Mouse (Mus musculus): ENCODE results near the gene Tbc1d8.

The Tbc1d8 gene

GRCm38 (mm10) chr1:39365562-39365961, 113.0 kb downstream of the Tbc1d8 start:
- DNase-seq (ENCODE audit: low read depth, low spot score) = no peak

- DNase-seq (ENCODE audit: low read depth, low spot score) = no peak
Observed at GRCm38 (mm10) chr1:39362515-39362893, 116.1 kb downstream of the Tbc1d8 start.

- no peak for DNase-seq (ENCODE audit: low read depth, low spot score)
Observed at GRCm38 (mm10) chr1:39361754-39362514, 116.6 kb downstream of the Tbc1d8 start.

- DNase-seq (ENCODE audit: low read depth, low spot score) = no peak
Observed at GRCm38 (mm10) chr1:39349427-39349826, 129.1 kb downstream of the Tbc1d8 start.

GRCm38 (mm10) chr1:39349001-39349400, 129.6 kb downstream of the Tbc1d8 start:
- DNase-seq (ENCODE audit: low read depth, low spot score) = no peak

GRCm38 (mm10) chr1:39344981-39345600, 133.5 kb downstream of the Tbc1d8 start:
- no peak for DNase-seq (ENCODE audit: low read depth, low spot score)

GRCm38 (mm10) chr1:39343242-39343641, 135.3 kb downstream of the Tbc1d8 start:
- DNase-seq (ENCODE audit: low read depth, low spot score) = no peak

- no peak for DNase-seq (ENCODE audit: low read depth, low spot score)
Observed at GRCm38 (mm10) chr1:39341807-39342206, 136.7 kb downstream of the Tbc1d8 start.

GRCm38 (mm10) chr1:39340647-39341046, 137.9 kb downstream of the Tbc1d8 start:
- DNase-seq (ENCODE audit: low read depth, low spot score) = peak; percentile 49

- no peak for DNase-seq (ENCODE audit: low read depth, low spot score)
Observed at GRCm38 (mm10) chr1:39340156-39340555, 138.4 kb downstream of the Tbc1d8 start.

- DNase-seq (ENCODE audit: low read depth, low spot score) = no peak
Observed at GRCm38 (mm10) chr1:39339455-39339854, 139.1 kb downstream of the Tbc1d8 start.

GRCm38 (mm10) chr1:39338831-39339230, 139.7 kb downstream of the Tbc1d8 start:
- no peak for DNase-seq (ENCODE audit: low read depth, low spot score)

GRCm38 (mm10) chr1:39336788-39337187, 141.8 kb downstream of the Tbc1d8 start:
- no peak for DNase-seq (ENCODE audit: low read depth, low spot score)

GRCm38 (mm10) chr1:39335561-39336196, 142.9 kb downstream of the Tbc1d8 start:
- no peak for DNase-seq (ENCODE audit: low read depth, low spot score)

GRCm38 (mm10) chr1:39332456-39332855, 146.1 kb downstream of the Tbc1d8 start:
- no peak for DNase-seq (ENCODE audit: low read depth, low spot score)

- DNase-seq (ENCODE audit: low read depth, low spot score) = no peak
Observed at GRCm38 (mm10) chr1:39330857-39331594, 147.5 kb downstream of the Tbc1d8 start.

GRCm38 (mm10) chr1:39327546-39327945, 151.0 kb downstream of the Tbc1d8 start:
- DNase-seq (ENCODE audit: low read depth, low spot score) = no peak

GRCm38 (mm10) chr1:39325228-39325627, 153.3 kb downstream of the Tbc1d8 start:
- no peak for DNase-seq (ENCODE audit: low read depth, low spot score)

- DNase-seq (ENCODE audit: low read depth, low spot score) = no peak
Observed at GRCm38 (mm10) chr1:39321954-39322353, 156.6 kb downstream of the Tbc1d8 start.

Data from retina, postnatal 7 days (tissue).